Mouse (Mus musculus): ENCODE measurements around the gene Asphd1.

GRCm38 (mm10) chr7:126975493-126975892 lies 26.1 kb upstream of the Asphd1 start:
- TF ChIP-seq CTCF (IDR thresholded peaks at IDR 0.05; ENCODE audit: borderline replicate concordance, insufficient read depth, low read depth, low read length), result no peak
- TF ChIP-seq POLR2A (IDR thresholded peaks at IDR 0.05; ENCODE audit: borderline replicate concordance, insufficient read depth, low read length), result no peak

All from cerebellum, adult 2 months (tissue).